Mouse (Mus musculus): ENCODE results near the gene Tmem131l.

Gene Tmem131l

GRCm38 (mm10) chr3:83978497-83979410 is 61.2 kb downstream of the Tmem131l start:
- DNase-seq (ENCODE audit: low read depth, low spot score): no peak

GRCm38 (mm10) chr3:83977817-83978216 is 62.2 kb downstream of the Tmem131l start:
- no peak for DNase-seq (ENCODE audit: low read depth, low spot score)

- no peak for DNase-seq (ENCODE audit: low read depth, low spot score)
Measured at GRCm38 (mm10) chr3:83976161-83976560, 63.8 kb downstream of the Tmem131l start.

- no peak for DNase-seq (ENCODE audit: low read depth, low spot score)
Measured at GRCm38 (mm10) chr3:83973339-83973738, 66.6 kb downstream of the Tmem131l start.

- DNase-seq (ENCODE audit: low read depth, low spot score): no peak
Measured at GRCm38 (mm10) chr3:83970629-83971028, 69.3 kb downstream of the Tmem131l start.

GRCm38 (mm10) chr3:83969081-83969480 is 70.9 kb downstream of the Tmem131l start:
- DNase-seq (ENCODE audit: low read depth, low spot score): no peak

- no peak for DNase-seq (ENCODE audit: low read depth, low spot score)
Measured at GRCm38 (mm10) chr3:83967791-83968190, 72.2 kb downstream of the Tmem131l start.

GRCm38 (mm10) chr3:83965333-83965732 is 74.6 kb downstream of the Tmem131l start:
- DNase-seq (ENCODE audit: low read depth, low spot score): no peak

GRCm38 (mm10) chr3:83963705-83964104 is 76.3 kb downstream of the Tmem131l start:
- no peak for DNase-seq (ENCODE audit: low read depth, low spot score)

- DNase-seq (ENCODE audit: low read depth, low spot score): no peak
Measured at GRCm38 (mm10) chr3:83962571-83962970, 77.4 kb downstream of the Tmem131l start.

GRCm38 (mm10) chr3:83962076-83962475 is 77.9 kb downstream of the Tmem131l start:
- no peak for DNase-seq (ENCODE audit: low read depth, low spot score)

GRCm38 (mm10) chr3:83958951-83959681 is 80.9 kb downstream of the Tmem131l start:
- no peak for DNase-seq (ENCODE audit: low read depth, low spot score)

- no peak for DNase-seq (ENCODE audit: low read depth, low spot score)
Measured at GRCm38 (mm10) chr3:83953879-83954278, 86.1 kb downstream of the Tmem131l start.

- DNase-seq (ENCODE audit: low read depth, low spot score): no peak
Measured at GRCm38 (mm10) chr3:83948801-83949200, 91.2 kb downstream of the Tmem131l start.

- no peak for DNase-seq (ENCODE audit: low read depth, low spot score)
Measured at GRCm38 (mm10) chr3:83947476-83948245, 92.3 kb downstream of the Tmem131l start.

- no peak for DNase-seq (ENCODE audit: low read depth, low spot score)
Measured at GRCm38 (mm10) chr3:83946848-83947247, 93.1 kb downstream of the Tmem131l start.

- no peak for DNase-seq (ENCODE audit: low read depth, low spot score)
Measured at GRCm38 (mm10) chr3:83943691-83944090, 96.3 kb downstream of the Tmem131l start.

GRCm38 (mm10) chr3:83943212-83943611 is 96.8 kb downstream of the Tmem131l start:
- DNase-seq (ENCODE audit: low read depth, low spot score): no peak

GRCm38 (mm10) chr3:83941921-83942320 is 98.1 kb downstream of the Tmem131l start:
- no peak for DNase-seq (ENCODE audit: low read depth, low spot score)

- DNase-seq (ENCODE audit: low read depth, low spot score): no peak
Measured at GRCm38 (mm10) chr3:83938871-83939270, 101.1 kb downstream of the Tmem131l start.

- no peak for DNase-seq (ENCODE audit: low read depth, low spot score)
Measured at GRCm38 (mm10) chr3:83934514-83934913, 105.5 kb downstream of the Tmem131l start.
